Mouse (Mus musculus) spleen, postnatal 10 days (tissue): ENCODE measurements at regions not wholly inside any gene's neighbourhood (a gene's known extent, or its start where the extent isn't known, plus 50 kb on each side); places are given as distances from the start of the nearest gene placed in this dataset.

Source experiments
- DNase-seq, 2 experiments: peaks; one replicate each; pipeline ENCODE4 v3.0.0; 2021 to 2022; ENCODE audit warnings: low spot score in 2 of 2

DNA sequence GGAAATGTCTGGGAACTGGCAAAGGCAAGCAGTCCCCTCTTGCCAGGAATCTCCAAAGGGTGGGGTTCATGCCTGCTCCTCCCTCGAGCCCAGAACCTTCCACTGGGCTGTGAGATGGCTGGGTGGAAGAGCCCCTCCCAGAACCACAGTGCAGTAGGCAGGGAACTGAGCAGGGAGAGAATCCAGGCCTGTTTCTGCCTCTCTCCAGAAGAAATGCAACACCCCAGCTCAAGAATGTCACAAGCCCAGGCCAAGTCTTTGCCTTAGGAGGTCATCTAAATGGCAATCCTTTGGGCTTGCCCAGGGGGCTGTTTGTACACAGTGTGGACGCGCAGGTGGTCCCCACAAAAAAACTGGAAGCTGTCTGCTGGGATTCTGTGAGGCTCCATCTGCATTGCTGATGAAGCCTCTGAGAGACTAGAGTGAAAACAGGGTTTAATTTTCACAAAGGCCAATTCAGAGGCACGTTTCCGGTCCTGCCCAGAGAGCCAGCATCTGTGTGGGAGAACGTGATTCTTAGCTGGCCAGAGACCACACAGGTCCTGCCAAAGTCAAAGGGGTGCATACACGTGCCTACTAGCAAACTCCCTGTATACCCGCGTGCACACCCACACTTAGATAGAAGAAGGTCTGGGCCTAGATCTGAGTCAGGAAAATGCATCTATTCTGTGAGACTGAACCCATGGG lies 129.0 kb downstream of the Hmg20a start:
- no peak for DNase-seq

DNA sequence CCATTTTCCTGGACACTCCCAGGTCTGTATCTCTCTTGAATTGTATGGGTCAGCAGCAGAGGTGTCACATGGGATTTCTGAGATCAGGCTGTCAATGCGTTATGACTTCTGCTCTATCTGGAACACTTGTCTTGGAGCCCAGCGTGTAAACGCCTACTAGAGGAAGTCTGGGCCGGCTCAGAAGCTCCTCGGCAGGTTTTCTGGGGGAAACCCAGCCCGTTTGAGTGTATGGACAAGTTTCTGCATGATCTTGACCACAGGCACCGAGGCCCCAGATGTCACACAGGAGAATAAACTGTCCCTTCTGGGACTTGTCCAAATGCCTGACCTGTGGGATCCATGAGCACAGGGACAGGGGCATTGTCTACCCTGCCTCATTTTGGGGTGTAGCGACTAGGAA lies 131.4 kb downstream of the Hmg20a start:
- no peak for DNase-seq

DNA sequence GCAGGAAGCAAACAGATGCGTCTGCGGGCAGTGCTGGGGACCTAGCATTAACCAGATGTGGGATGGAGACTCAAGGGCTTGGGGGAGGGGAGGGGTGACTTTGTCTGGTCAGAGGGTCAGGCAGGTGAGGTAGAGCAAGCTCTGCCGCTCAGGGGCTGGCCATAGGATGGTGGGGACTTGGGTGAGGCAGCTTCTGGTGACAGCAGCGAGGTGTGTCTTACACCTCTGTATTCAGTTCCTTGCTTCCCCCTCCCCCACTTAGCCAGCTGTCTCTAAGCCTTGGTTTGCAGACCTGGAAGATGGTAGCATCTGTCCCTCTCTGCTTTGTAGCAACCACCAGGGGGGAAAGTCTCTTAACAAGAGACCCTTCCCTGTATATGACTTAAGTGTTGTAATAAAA lies 131.8 kb downstream of the Hmg20a start:
- DNase-seq, result no peak

DNA sequence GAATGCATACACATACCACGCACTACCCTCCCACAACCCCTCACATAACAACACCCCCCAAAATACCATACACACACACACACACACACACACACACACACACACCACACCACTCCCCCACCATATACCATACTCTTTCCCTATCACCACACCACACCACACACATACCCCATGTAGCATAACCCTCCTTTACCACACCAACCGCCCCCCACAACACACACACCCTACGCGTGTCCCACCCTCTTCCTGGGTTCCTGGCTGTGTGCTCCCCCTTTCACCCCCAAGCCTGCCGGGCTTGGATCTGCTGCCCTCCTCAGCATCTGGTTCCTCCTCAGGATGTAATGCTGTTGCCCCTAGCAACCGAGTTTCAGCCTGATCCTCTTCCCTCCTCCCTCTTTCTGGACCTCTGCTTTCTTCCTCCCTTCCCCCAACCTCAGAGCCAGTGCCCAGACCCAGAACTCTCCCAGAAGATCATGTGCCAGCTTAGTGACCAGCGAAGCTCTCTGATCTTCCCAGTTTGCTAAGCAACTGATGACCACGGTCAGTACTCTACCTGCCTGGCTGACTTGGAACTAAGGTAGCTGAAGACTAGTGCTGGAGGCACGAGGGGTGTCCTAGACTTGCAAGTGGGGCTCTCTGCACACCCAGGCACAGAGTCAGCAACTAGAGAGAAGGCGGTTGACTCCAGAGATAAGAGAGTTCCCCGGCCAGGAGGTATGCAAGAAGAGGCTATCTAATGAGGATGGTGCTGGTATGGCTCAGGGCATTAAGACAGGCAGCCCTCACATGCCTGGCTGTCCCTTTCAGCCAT lies 133.2 kb downstream of the Hmg20a start:
- DNase-seq, result no peak

DNA sequence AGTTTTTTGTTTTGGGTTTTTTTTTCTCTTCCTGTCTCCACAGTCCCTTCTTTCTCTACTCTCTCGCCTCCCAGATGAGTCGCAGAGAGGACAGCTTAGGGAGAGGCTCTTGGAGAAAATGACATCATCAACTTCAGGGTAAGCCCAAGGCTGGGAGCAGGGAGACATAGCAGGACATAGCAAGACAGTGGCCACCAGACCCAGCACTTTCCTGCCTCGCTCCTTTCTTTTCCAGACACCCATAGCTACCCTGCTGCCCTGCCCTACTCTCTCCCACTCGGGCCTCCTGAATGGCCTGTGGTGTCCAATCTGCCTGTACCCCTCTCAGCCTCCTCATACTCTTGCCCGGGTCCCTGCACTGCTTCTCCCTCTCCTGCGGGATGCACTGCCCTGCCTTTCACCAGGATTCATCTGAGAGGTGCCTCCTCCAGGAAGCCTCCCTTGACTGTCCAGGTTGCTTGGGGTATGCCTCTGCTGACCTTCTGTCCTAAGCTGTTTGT lies 133.8 kb downstream of the Hmg20a start:
- no peak for DNase-seq

DNA sequence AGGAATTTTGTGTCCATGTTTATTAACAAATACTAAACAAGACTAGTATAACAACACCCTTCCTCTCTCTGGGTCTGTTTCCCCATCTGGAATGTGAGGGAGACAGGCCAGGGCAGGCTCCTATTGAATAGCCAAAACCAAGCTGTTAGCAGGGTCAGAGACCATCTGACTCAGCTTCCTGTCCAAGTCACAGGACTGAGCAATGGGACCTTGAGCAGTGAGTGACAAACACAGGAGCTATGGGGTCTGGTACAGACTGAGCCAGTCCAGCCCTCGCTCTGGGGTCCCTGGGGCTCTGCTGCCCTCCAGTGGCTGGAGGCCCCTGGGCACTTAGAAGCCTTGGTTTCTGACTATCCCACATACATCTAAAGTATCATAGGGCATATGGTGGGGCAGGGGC lies 134.4 kb downstream of the Hmg20a start:
- DNase-seq, result peak; percentile 29 to 74

DNA sequence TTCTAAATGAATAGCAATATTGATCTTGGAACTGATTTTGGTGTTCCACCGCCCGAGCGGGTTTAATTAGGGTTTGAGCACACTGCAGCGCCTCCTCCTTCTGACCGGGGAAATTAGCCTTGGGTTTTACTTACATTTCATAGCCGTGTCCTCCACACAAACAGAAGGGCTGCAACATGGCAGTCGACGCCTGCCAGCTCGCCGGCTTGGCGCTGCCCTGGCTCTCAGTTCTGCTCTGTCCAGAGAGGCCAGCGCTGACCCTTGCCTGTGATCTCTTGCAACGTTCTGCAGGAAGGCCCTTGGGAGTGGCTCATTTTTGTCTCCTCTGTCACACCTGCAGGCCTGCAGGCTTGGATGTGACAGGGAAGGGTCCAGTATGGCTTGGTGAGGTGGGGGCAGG lies 135.2 kb downstream of the Hmg20a start:
- DNase-seq, result no peak

DNA sequence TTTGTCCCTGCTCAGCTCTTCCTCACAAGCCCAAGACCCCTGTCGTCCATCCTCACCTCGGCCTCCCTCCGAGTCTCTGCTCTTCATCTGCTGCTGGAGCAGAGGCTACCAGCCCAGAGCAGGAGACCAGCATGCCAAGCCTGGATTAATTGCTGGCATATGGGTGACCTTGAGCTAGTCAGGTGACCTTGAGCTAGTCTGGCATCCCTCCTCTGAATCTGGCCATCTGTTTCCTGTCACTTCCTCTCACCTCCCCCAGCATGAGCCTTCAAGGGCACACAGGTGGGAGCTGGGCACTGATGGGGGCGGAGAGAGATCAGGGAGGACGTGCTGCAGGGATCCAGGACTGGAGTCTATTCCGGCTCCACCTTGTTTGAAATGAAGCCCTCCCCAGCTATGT lies 135.7 kb downstream of the Hmg20a start:
- no peak for DNase-seq

DNA sequence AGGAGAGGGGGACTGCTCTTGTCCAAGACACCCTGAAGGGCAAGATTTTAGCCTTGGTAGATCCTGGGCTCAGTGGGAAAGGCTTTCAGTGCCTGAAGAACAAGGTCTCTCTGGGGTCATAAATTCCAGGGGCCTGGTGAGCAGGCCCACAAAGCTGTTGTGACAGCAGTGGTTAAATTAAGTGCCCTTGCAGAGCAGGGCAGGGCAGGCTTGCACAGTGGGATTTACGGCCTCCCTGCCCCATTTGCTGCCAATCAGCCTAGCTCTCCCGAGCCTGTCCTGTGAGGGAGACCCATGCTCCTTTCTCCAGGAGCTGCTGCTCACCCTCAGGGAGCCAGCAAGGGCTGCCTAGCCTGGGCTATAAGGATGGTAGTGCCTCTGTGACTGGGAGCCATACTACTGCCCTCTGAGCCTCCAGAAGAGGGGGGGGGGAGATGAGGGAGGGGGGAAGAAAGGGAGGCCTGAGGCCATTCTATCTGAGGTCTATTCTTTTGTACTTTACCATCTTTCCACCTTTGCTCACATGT lies 141.3 kb downstream of the Hmg20a start:
- DNase-seq, result no peak

DNA sequence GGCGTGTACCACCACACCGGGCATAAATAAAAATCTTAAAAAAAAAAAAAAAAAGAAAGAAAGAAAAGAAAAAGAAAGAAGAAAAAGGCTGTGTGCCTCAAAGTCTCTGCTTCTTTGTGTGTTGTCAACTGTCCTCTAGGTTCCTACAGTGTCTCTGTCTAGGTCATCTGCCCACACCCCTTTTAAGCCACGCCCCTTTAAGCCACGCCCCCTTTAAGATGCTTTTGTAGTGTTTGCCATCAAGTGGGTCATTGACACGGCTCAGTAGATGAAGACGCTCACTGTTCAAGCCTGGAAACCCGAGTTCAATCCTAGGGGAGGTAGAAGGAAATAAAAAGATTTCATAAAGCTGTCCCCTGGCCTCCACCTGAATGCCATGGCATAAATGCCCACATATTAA lies 144.0 kb downstream of the Hmg20a start:
- no peak for DNase-seq

DNA sequence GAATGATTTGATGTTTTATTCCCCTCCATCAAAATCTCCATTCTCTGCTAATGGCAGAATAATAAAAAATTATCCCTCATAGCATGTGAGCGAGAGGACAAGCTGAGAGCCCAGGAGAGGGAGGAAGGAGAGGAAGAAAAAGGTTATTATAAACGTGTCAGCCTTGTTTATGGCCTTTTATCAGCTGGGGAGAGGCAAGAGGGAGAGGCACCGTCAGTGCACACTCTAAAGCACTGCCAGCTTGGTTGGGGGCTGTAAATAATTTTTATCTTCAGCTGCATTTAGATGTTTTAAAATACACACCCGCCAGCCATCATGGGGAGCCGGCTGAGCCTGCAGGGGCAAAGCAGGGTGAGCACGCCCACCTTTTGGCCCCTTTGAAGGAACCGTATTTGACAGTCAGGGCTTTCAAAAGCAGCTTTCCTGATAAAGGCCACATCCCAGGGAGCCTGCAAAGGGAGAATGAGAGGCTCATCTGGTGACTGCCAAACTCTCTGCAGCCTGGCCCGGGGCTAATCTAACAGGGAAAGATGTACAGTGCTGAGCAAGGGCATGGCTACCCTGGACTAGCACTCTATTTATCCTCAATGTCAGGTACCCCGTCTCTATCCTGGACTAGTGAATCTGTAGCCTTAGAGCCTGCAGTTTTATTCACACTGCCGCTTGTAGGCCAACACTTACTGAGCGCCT lies 145.8 kb downstream of the Hmg20a start:
- no peak for DNase-seq
